Mouse (Mus musculus): ENCODE data around the gene Olfr642.

- no peak for TF ChIP-seq POLR2A (IDR thresholded peaks at IDR 0.05; ENCODE audit: insufficient read depth, low read depth, low read length)
- no peak for TF ChIP-seq EP300 (IDR thresholded peaks at IDR 0.05; ENCODE audit: insufficient read depth, low read depth, low read length)
- no peak for TF ChIP-seq CTCF (IDR thresholded peaks at IDR 0.05)
Observed at GRCm38 (mm10) chr7:104061345-104061744, 8.9 kb upstream of the Olfr642 start, which contains the start of gene 4930516K23Rik.

All from heart, adult 2 months (tissue).